Mouse (Mus musculus) C2C12 (cell line): ENCODE data around the gene Col16a1. TPM values are rescaled to one million over a fixed set of nuclear protein-coding genes. Genes with fewer than 3 reads are reported as not detected.

Experiments
- H3K27me3 ChIP-seq: one replicate; pipeline ENCODE4 v1.6.1; 2011; ENCODE audit not compliant: control insufficient read depth, insufficient read depth, insufficient read length
- H3K36me3 ChIP-seq: one replicate; pipeline ENCODE4 v1.6.1; 2011; ENCODE audit not compliant: control insufficient read depth, insufficient read depth
- H3K4me3 ChIP-seq: one replicate; pipeline ENCODE4 v1.5.1; 2011; ENCODE audit warnings: mild to moderate bottlenecking, control low read depth; ENCODE audit not compliant: poor library complexity, insufficient read depth, severe bottlenecking
- H3K79me2 ChIP-seq: one replicate; pipeline ENCODE4 v1.6.1; 2011; ENCODE audit not compliant: control insufficient read depth, insufficient read depth
- H3K79me3 ChIP-seq: one replicate; pipeline ENCODE4 v1.6.1; 2011; ENCODE audit warnings: low read depth, control low read depth
- H3ac ChIP-seq: one replicate; pipeline ENCODE3; 2011; ENCODE audit warnings: low read depth; ENCODE audit not compliant: control insufficient read depth, insufficient read length
- CEBPB ChIP-seq: IDR thresholded peaks from one replicate; pipeline ENCODE4 v1.6.1; 2011; ENCODE audit warnings: low read depth, mild to moderate bottlenecking, control low read depth, moderate library complexity
- CTCF ChIP-seq: IDR thresholded peaks from one replicate; pipeline ENCODE4 v1.5.1; 2011; ENCODE audit not compliant: control insufficient read depth, insufficient read depth, insufficient read length
- FOSL1 ChIP-seq: IDR thresholded peaks from one replicate; pipeline ENCODE4 v1.8.0; 2011; ENCODE audit warnings: mild to moderate bottlenecking, low read length; ENCODE audit not compliant: poor library complexity, insufficient read depth, severe bottlenecking
- MAX ChIP-seq: IDR thresholded peaks from one replicate; pipeline ENCODE4 v1.6.1; 2011; ENCODE audit warnings: mild to moderate bottlenecking, control low read depth
- MYOD1 ChIP-seq: IDR thresholded peaks from one replicate; pipeline ENCODE4 v1.6.1; 2011; ENCODE audit warnings: low read depth; ENCODE audit not compliant: control insufficient read depth, insufficient read length
- MYOG ChIP-seq: IDR thresholded peaks from one replicate; pipeline ENCODE4 v1.6.1; 2011; ENCODE audit not compliant: control insufficient read depth, insufficient read length; ENCODE audit errors: extremely low read depth
- USF1 ChIP-seq: IDR thresholded peaks from one replicate; pipeline ENCODE4 v1.6.1; 2011; ENCODE audit warnings: low read depth, mild to moderate bottlenecking, control low read depth, moderate library complexity
- polyA plus RNA-seq: library from polyadenylated mRNA; unstranded; fragments of >200 nt; fragmentation: generic; extraction: Trizol; gene quantifications from one replicate; pipeline ENCODE4 v1.2.1, GENCODE M21; 2012; ENCODE audit warnings: missing spikeins

Col16a1 gene
- polyA plus RNA-seq, 1 experiment: 7.5 TPM

DNA sequence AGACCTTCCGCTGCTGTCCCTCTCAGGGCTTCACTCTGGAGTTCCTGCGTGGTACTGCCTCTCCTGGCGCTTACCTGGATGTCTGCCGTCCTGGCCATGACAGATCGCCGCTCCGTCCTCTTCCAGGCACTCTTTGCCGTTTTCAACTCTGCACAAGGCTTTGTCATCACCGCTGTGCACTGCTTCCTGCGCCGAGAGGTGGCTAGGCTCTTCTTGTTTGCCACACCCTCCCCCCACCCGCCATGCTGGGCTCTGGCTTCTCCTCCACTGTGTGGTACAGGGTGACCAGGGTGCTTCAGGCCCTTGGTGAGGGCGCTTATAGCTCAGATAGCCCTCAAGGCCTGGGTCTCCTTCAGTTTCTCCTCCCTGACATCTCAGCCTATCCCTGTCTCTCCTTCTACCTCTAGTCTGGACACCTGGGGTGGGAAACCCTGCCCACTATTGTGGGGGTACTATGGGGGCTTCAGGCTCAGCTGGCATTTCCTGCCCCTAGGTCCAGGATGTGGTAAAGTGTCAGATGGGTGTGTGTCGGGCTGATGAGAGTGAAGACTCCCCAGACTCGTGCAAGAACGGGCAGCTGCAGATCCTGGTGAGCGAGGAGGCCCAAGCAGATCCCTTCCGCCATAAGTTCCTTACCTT, 30.5 kb upstream of the Col16a1 start:
- no peak overlapping the region for H3ac ChIP-seq
- H3K27me3 ChIP-seq: peaks cover 19% of the 10 kb centered on the region
- H3K79me2 ChIP-seq: no peaks in the 10 kb centered on the region
- no peak for TF ChIP-seq CTCF
- TF ChIP-seq USF1: no peak
- no peak for TF ChIP-seq MYOD1
- TF ChIP-seq CEBPB: no peak
- no peak for TF ChIP-seq MAX
- TF ChIP-seq MYOG: no peak
- no peak for TF ChIP-seq FOSL1
- no peaks in the 10 kb centered on the region for H3K79me3 ChIP-seq
- H3K36me3 ChIP-seq: no peaks in the 10 kb centered on the region
- no peak overlapping the region for H3K4me3 ChIP-seq

GRCm38 (mm10) chr4:130022952-130023351, 24.7 kb upstream of the Col16a1 start:
- peaks cover 16% of the 10 kb centered on the region for H3K27me3 ChIP-seq
- TF ChIP-seq FOSL1 (no peak), CTCF (no peak), MYOD1 (no peak), USF1 (no peak), MAX (no peak), MYOG (no peak), CEBPB (no peak)
- no peak overlapping the region for H3K4me3 ChIP-seq
- no peak overlapping the region for H3ac ChIP-seq
- H3K36me3 ChIP-seq: no peaks in the 10 kb centered on the region
- H3K79me2 ChIP-seq: no peaks in the 10 kb centered on the region
- no peaks in the 10 kb centered on the region for H3K79me3 ChIP-seq

DNA sequence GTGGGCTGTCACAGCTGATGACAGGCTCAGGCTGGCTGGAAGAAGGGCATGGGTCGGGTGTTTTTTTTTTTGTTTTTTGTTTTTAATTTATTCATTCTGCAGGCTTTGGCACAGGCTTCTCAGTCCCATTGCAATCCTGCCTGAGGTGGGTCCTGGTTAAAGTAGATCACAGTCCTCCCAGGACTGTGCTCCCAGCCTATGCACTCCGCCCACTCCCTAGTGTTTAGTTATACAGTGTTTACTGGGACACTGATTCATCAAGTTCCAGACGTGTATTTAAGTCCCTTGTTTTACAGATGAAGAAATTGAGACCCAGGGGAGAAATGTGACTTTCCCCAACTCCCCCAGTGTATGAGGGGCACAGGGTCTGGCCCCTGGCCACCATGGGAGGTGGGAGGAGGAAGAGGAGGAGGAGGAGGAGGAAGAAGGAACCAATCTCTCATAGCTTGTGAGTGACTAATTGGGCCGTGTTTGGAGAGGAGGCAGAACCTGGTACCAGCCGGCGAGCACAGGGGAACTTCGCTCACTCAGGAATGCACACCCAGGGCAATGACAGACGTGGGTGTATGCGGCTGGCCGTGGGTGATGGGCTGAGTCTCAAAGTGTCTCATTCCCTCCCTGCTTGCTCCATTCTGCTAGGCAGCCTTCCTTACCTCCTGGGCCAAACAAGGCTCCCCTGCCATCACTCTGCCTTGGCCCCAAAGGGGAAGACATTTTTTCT, 24.0 kb upstream of the Col16a1 start:
- H3K27me3 ChIP-seq: peaks cover 17% of the 10 kb centered on the region
- TF ChIP-seq USF1: no peak
- no peak for TF ChIP-seq MYOD1
- TF ChIP-seq CEBPB: no peak
- TF ChIP-seq FOSL1: no peak
- no peak for TF ChIP-seq MYOG
- no peak for TF ChIP-seq MAX
- TF ChIP-seq CTCF: no peak
- no peaks in the 10 kb centered on the region for H3K79me3 ChIP-seq
- H3K79me2 ChIP-seq: no peaks in the 10 kb centered on the region
- H3K36me3 ChIP-seq: no peaks in the 10 kb centered on the region
- no peak overlapping the region for H3ac ChIP-seq
- H3K4me3 ChIP-seq: no peak overlapping the region

GRCm38 (mm10) chr4:130025544-130025943, 22.1 kb upstream of the Col16a1 start:
- Histone ChIP-seq H3ac (no peak overlapping the region), H3K79me3 (no peaks in the 10 kb centered on the region)

DNA sequence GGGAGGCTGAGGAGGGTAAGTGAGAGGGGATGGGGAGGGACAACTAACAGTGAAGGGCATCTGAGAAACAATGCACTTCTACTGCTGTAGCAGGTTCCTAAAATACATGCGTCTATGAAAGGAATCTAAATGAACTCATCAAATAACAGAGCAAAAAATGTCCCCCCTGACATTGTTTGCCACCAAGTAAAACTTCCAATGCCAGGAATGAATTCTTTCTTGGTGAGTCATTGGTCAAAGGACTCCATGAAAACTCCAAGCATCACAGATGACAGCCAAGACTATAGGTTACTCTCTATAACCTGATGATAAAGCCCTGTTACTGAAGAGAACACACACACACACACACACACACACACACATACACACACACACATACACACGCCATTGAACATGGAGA, 16.5 kb upstream of the Col16a1 start:
- Histone ChIP-seq H3K79me2 (no peaks in the 10 kb centered on the region), H3K4me3 (no peak overlapping the region), H3K27me3 (peaks cover 36% of the 10 kb centered on the region), H3K79me3 (no peaks in the 10 kb centered on the region), H3K36me3 (no peaks in the 10 kb centered on the region), H3ac (no peak overlapping the region)
- TF ChIP-seq MYOG (no peak), MYOD1 (no peak), CEBPB (no peak), USF1 (no peak), CTCF (no peak), MAX (no peak), FOSL1 (no peak)

More at GRCm38 (mm10) chr4:130025544-130025943, 22.1 kb upstream of the Col16a1 start:
- Histone ChIP-seq H3K4me3 (no peak overlapping the region), H3K27me3 (peaks cover 16% of the 10 kb centered on the region), H3K36me3 (no peaks in the 10 kb centered on the region), H3K79me2 (no peaks in the 10 kb centered on the region)
- TF ChIP-seq CEBPB (no peak), FOSL1 (no peak), MAX (no peak), MYOG (no peak), MYOD1 (no peak), USF1 (no peak)
